Mouse (Mus musculus) embryonic facial prominence, embryonic 11.5 days (tissue): ENCODE measurements around the gene Plin4. TPM values are rescaled to one million over a fixed set of nuclear protein-coding genes. Genes with fewer than 3 reads are reported as not detected.
A peak's percentile ranks its signal among the peaks of the same experiment; 100 is the strongest.

ENCODE experiments used
- ATAC-seq: fragments of 200-750 bp; cut with Nextera tagmentation; replicated peaks from 2 replicates; pipeline ENCODE4 v1.8.0; 2017; ENCODE audit warnings: low read depth; ENCODE audit not compliant: insufficient number of reproducible peaks, low FRiP score, low TSS enrichment
- DNase-seq: peaks from one replicate; pipeline ENCODE4 v3.0.0-alpha.2; 2015; ENCODE audit warnings: low spot score
- H3K27ac ChIP-seq: fragments of 300-500 bp; sonication (generic); replicated peaks from 2 replicates; pipeline ENCODE4 v1.5.1; 2014; ENCODE audit warnings: mild to moderate bottlenecking, low read depth, low read length, control low read depth
- H3K27me3 ChIP-seq: fragments of 300-500 bp; sonication (generic); 2 replicates; pipeline ENCODE4 v1.6.1; 2014; ENCODE audit warnings: mild to moderate bottlenecking, low read length, moderate library complexity, mixed read lengths; ENCODE audit not compliant: control insufficient read depth, insufficient read depth
- H3K36me3 ChIP-seq: fragments of 300-500 bp; sonication (generic); replicated peaks from 2 replicates; pipeline ENCODE4 v1.6.1; 2014; ENCODE audit warnings: low read depth, mild to moderate bottlenecking, low read length, moderate library complexity, mixed read lengths; ENCODE audit not compliant: control insufficient read depth, insufficient read depth
- H3K4me1 ChIP-seq: fragments of 300-500 bp; sonication (generic); 2 replicates; pipeline ENCODE4 v1.6.1; 2014; ENCODE audit warnings: low read length, mixed read lengths; ENCODE audit not compliant: control insufficient read depth, insufficient read depth
- H3K4me2 ChIP-seq: fragments of 300-500 bp; sonication (generic); 2 replicates; pipeline ENCODE4 v1.6.1; 2014; ENCODE audit warnings: low read depth, mild to moderate bottlenecking, control low read depth, low read length, moderate library complexity
- H3K4me3 ChIP-seq: fragments of 300-500 bp; sonication (generic); 2 replicates; pipeline ENCODE4 v1.5.1; 2014; ENCODE audit warnings: low read depth, low read length, control low read depth
- H3K9ac ChIP-seq: fragments of 300-500 bp; sonication (generic); replicated peaks from 2 replicates; pipeline ENCODE4 v1.6.1; 2014; ENCODE audit warnings: mild to moderate bottlenecking, control low read depth, low read length
- H3K9me3 ChIP-seq: fragments of 300-500 bp; sonication (generic); replicated peaks from 2 replicates; pipeline ENCODE4 v1.6.1; 2016; ENCODE audit warnings: mild to moderate bottlenecking, low read length, inconsistent platforms, mixed read lengths; ENCODE audit not compliant: control insufficient read depth
- WGBS: fragments of 180-500 bp; shearing (Covaris S2); extraction: QIAGEN DNeasy Blood & Tissue Kit; methylation state at CpG from one replicate; pipeline ENCODE4 v1.1.7; 2014; 5-methylcytosine and 5-hydroxymethylcytosine counted together
- polyA plus RNA-seq: library from polyadenylated mRNA; unstranded; fragments of >200 nt; fragmentation: Nextera tagmentation; extraction: Ambion mirVana; gene quantifications from 2 replicates; pipeline ENCODE4 v1.2.1, GENCODE M21; 2014

Gene Plin4
- polyA plus RNA-seq, 1 experiment from 2014 or later: not detected

GRCm38 (mm10) chr17:56133457-56134363 is 24.1 kb upstream of the Plin4 start:
- H3K4me3 ChIP-seq: no peak overlapping the region
- no peak overlapping the region; the same call in 1 of the 2 replicates for H3K9ac ChIP-seq
- ATAC-seq (0 out of 2 replicates have a peak, but pooled peaks have one; percentile 26), DNase-seq (peak; percentile 34)
- no peaks in the 10 kb centered on the region for H3K9me3 ChIP-seq
- H3K4me2 ChIP-seq: peak overlapping the region; percentile 40
- H3K27ac ChIP-seq: no peak overlapping the region
- no peaks in the 10 kb centered on the region for H3K36me3 ChIP-seq
- 19% methylated on average over 18 of the region's 21 CpGs for WGBS
- H3K4me1 ChIP-seq: 0 out of 2 replicates have a peak, but pooled peaks cover 3% of the 10 kb centered on the region
- peaks cover 8% of the 10 kb centered on the region for H3K27me3 ChIP-seq

GRCm38 (mm10) chr17:56132661-56133060 is 23.1 kb upstream of the Plin4 start:
- no peak overlapping the region for H3K9ac ChIP-seq
- H3K36me3 ChIP-seq: no peaks in the 10 kb centered on the region
- peak; percentile 65 for DNase-seq
- 6% methylated on average over 14 of the region's 14 CpGs for WGBS
- H3K27me3 ChIP-seq: no peaks in the 10 kb centered on the region; the same call in 1 of the 2 replicates
- H3K4me2 ChIP-seq: peak overlapping the region; percentile 5; the same call in 1 of the 2 replicates
- no peaks in the 10 kb centered on the region for H3K9me3 ChIP-seq
- 0 out of 2 replicates have a peak, but pooled peaks cover 3% of the 10 kb centered on the region for H3K4me1 ChIP-seq
- H3K4me3 ChIP-seq: no peak overlapping the region
- no peak overlapping the region for H3K27ac ChIP-seq
- no peak for ATAC-seq

- no peak overlapping the region for H3K9ac ChIP-seq
- 0 out of 2 replicates have a peak, but pooled peaks cover 3% of the 10 kb centered on the region for H3K4me1 ChIP-seq
- H3K36me3 ChIP-seq: no peaks in the 10 kb centered on the region
- peak; percentile 62 for DNase-seq
- H3K27ac ChIP-seq: no peak overlapping the region
- ATAC-seq: no peak
- no peak overlapping the region for H3K4me2 ChIP-seq
- no peak overlapping the region for H3K4me3 ChIP-seq
- WGBS: 45% methylated on average over 7 of the region's 7 CpGs
- no peaks in the 10 kb centered on the region; the same call in 1 of the 2 replicates for H3K27me3 ChIP-seq
- no peaks in the 10 kb centered on the region for H3K9me3 ChIP-seq
These were observed 22.2 kb upstream of the Plin4 start for GRCm38 (mm10) chr17:56131814-56132213.

- Histone ChIP-seq H3K27me3 (no peaks in the 10 kb centered on the region; the same call in 1 of the 2 replicates), H3K4me2 (no peak overlapping the region), H3K4me3 (no peak overlapping the region), H3K9me3 (no peaks in the 10 kb centered on the region), H3K36me3 (no peaks in the 10 kb centered on the region), H3K4me1 (0 out of 2 replicates have a peak, but pooled peaks cover 3% of the 10 kb centered on the region), H3K9ac (no peak overlapping the region), H3K27ac (no peak overlapping the region)
- 91% methylated on average over 10 of the region's 10 CpGs for WGBS
- DNase-seq (no peak), ATAC-seq (no peak)
These were observed 21.5 kb upstream of the Plin4 start for GRCm38 (mm10) chr17:56131136-56131535.

DNA sequence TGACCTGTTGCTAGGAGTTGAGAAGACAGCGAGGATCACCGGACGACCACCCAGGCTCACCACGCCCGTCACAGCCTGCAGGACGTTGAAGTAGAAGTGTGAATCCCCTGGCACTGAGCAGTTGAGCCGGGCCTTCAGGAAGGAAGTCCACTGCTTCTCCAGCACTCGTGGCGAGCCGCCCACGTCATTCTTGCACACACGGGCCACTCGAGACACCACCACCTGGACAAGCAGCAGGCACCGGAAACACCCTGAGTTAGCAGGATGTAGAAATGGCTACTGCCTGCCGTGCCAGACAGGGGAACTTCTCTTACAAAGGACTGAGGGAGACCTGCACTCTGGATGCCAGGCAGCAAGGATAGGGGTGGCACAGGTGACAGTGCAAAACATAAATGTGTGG is 18.6 kb upstream of the Plin4 start:
- Histone ChIP-seq H3K4me3 (no peak overlapping the region), H3K27me3 (peaks cover 15% of the 10 kb centered on the region), H3K9me3 (no peaks in the 10 kb centered on the region; the same call in 1 of the 2 replicates), H3K4me2 (no peak overlapping the region), H3K27ac (no peak overlapping the region), H3K9ac (no peak overlapping the region), H3K4me1 (peaks cover 5% of the 10 kb centered on the region; the same call in 1 of the 2 replicates), H3K36me3 (no peaks in the 10 kb centered on the region)
- no peak for ATAC-seq
- WGBS: 87% methylated on average over 15 of the region's 15 CpGs
- no peak for DNase-seq

- H3K36me3 ChIP-seq: no peaks in the 10 kb centered on the region
These were observed 16.6 kb upstream of the Plin4 start for GRCm38 (mm10) chr17:56126175-56126574.

DNA sequence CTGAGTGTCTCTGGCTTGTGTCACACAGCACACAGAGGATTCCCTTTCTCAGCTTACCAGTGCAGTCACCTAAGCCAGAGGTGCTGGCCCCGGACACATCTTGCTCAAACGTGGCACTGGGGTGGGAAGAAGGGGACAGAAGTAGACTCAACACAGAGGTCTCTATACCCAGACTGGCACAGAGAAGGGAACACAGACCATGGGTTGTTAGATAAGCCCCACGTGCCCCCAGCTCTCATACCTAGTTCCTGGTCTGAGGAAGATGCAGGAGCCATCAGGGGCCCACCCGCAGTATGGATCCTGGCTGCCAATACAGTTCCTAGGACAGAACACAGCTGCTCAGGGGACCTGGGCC is 15.7 kb upstream of the Plin4 start:
- peaks cover 37% of the 10 kb centered on the region for H3K27me3 ChIP-seq
- WGBS: 86% methylated on average over 4 of the region's 4 CpGs

More at GRCm38 (mm10) chr17:56126175-56126574, 16.6 kb upstream of the Plin4 start:
- Histone ChIP-seq H3K4me3 (no peak overlapping the region), H3K9me3 (peaks cover 4% of the 10 kb centered on the region), H3K27ac (no peak overlapping the region), H3K27me3 (peaks cover 28% of the 10 kb centered on the region), H3K4me1 (peaks cover 5% of the 10 kb centered on the region; the same call in 1 of the 2 replicates), H3K9ac (no peak overlapping the region), H3K4me2 (no peak overlapping the region)
- no peak for ATAC-seq
- DNase-seq: no peak
- WGBS: 70% methylated on average over 11 of the region's 11 CpGs

More for the DNA sequence above, 15.7 kb upstream of the Plin4 start:
- Histone ChIP-seq H3K27ac (no peak overlapping the region), H3K9me3 (peaks cover 4% of the 10 kb centered on the region), H3K9ac (no peak overlapping the region), H3K4me2 (no peak overlapping the region), H3K4me3 (no peak overlapping the region), H3K4me1 (peaks cover 5% of the 10 kb centered on the region; the same call in 1 of the 2 replicates), H3K36me3 (no peaks in the 10 kb centered on the region)
- ATAC-seq (no peak), DNase-seq (no peak)
